Mouse (Mus musculus) limb, embryonic 11.5 days (tissue): ENCODE measurements around the gene Ppm1m. TPM values are rescaled to one million over a fixed set of nuclear protein-coding genes. Genes with fewer than 3 reads are reported as not detected.

ENCODE experiments used
- ATAC-seq: fragments of 200-750 bp; cut with Nextera tagmentation; 2 replicates; pipeline ENCODE4 v1.8.0; 2017; ENCODE audit warnings: low read depth; ENCODE audit not compliant: insufficient number of reproducible peaks, low FRiP score, low TSS enrichment
- DNase-seq: peaks from one replicate; pipeline ENCODE4 v3.0.0-alpha.2; 2015; ENCODE audit warnings: low spot score
- H3K27ac ChIP-seq: fragments of 300-500 bp; sonication (generic); replicated peaks from 2 replicates; pipeline ENCODE4 v1.5.1; 2014; ENCODE audit warnings: low read depth, mild to moderate bottlenecking, low read length
- H3K27me3 ChIP-seq: fragments of 300-500 bp; sonication (generic); 2 replicates; pipeline ENCODE4 v1.6.1; 2014; ENCODE audit warnings: mild to moderate bottlenecking, low read length, mixed read lengths; ENCODE audit not compliant: control insufficient read depth, insufficient read depth
- H3K36me3 ChIP-seq: fragments of 300-500 bp; sonication (generic); 2 replicates; pipeline ENCODE4 v1.6.1; 2014; ENCODE audit warnings: mild to moderate bottlenecking, low read length, moderate library complexity, mixed read lengths; ENCODE audit not compliant: control insufficient read depth, insufficient read depth
- H3K4me1 ChIP-seq: fragments of 300-500 bp; sonication (generic); 2 replicates; pipeline ENCODE4 v1.6.1; 2014; ENCODE audit warnings: low read length, mixed read lengths; ENCODE audit not compliant: control insufficient read depth, insufficient read depth
- H3K4me2 ChIP-seq: fragments of 300-500 bp; sonication (generic); 2 replicates; pipeline ENCODE4 v1.6.1; 2014; ENCODE audit warnings: low read depth, mild to moderate bottlenecking, moderate library complexity; ENCODE audit not compliant: severe bottlenecking
- H3K4me3 ChIP-seq: fragments of 300-500 bp; sonication (generic); 2 replicates; pipeline ENCODE4 v1.5.1; 2014; ENCODE audit warnings: low read depth, low read length
- H3K9ac ChIP-seq: fragments of 300-500 bp; sonication (generic); 2 replicates; pipeline ENCODE4 v1.6.1; 2014; ENCODE audit warnings: mild to moderate bottlenecking, low read length
- H3K9me3 ChIP-seq: fragments of 300-500 bp; sonication (generic); 2 replicates; pipeline ENCODE4 v1.6.1; 2016; ENCODE audit warnings: low read length; ENCODE audit not compliant: control insufficient read depth
- WGBS: fragments of 180-500 bp; shearing (Covaris S2); extraction: QIAGEN DNeasy Blood & Tissue Kit; methylation state at CpG from one replicate; pipeline ENCODE4 v1.1.7; 2014; 5-methylcytosine and 5-hydroxymethylcytosine counted together
- polyA plus RNA-seq: library from polyadenylated mRNA; unstranded; fragments of >200 nt; fragmentation: Nextera tagmentation; extraction: Ambion mirVana; gene quantifications from 2 replicates; pipeline ENCODE4 v1.2.1, GENCODE M21; 2014

Gene Ppm1m
- polyA plus RNA-seq, 1 experiment from 2014 or later: 42.2 TPM

GRCm38 (mm10) chr9:106235194-106235830 is 35.8 kb upstream of the Ppm1m start:
- no peak overlapping the region for H3K9ac ChIP-seq

GRCm38 (mm10) chr9:106233953-106234352 is 34.4 kb upstream of the Ppm1m start:
- WGBS: 78% methylated on average over 6 of the region's 6 CpGs
- Histone ChIP-seq H3K4me1 (no peaks in the 10 kb centered on the region), H3K9ac (no peak overlapping the region), H3K36me3 (peaks cover 18% of the 10 kb centered on the region), H3K27me3 (no peaks in the 10 kb centered on the region), H3K27ac (no peak overlapping the region), H3K4me3 (no peak overlapping the region), H3K4me2 (no peak overlapping the region), H3K9me3 (no peaks in the 10 kb centered on the region)
- DNase-seq (no peak), ATAC-seq (no peak)

More at GRCm38 (mm10) chr9:106235194-106235830, 35.8 kb upstream of the Ppm1m start:
- Histone ChIP-seq H3K4me3 (no peak overlapping the region), H3K27me3 (no peaks in the 10 kb centered on the region), H3K27ac (no peak overlapping the region), H3K4me2 (no peak overlapping the region), H3K36me3 (peaks cover 21% of the 10 kb centered on the region), H3K4me1 (no peaks in the 10 kb centered on the region), H3K9me3 (no peaks in the 10 kb centered on the region)
- DNase-seq (no peak), ATAC-seq (no peak)
- 89% methylated on average over 23 of the region's 23 CpGs for WGBS

- Histone ChIP-seq H3K36me3 (peaks cover 10% of the 10 kb centered on the region), H3K9ac (no peak overlapping the region), H3K4me2 (no peak overlapping the region), H3K4me1 (no peaks in the 10 kb centered on the region), H3K9me3 (no peaks in the 10 kb centered on the region), H3K27me3 (no peaks in the 10 kb centered on the region), H3K27ac (no peak overlapping the region), H3K4me3 (no peak overlapping the region)
- no peak for DNase-seq
- peak; percentile 20; the same call in 1 of the 2 replicates for ATAC-seq
- WGBS: 94% methylated on average over 3 of the region's 3 CpGs
Observed at GRCm38 (mm10) chr9:106232956-106233355, 33.4 kb upstream of the Ppm1m start.

GRCm38 (mm10) chr9:106231816-106232215 is 32.3 kb upstream of the Ppm1m start:
- Histone ChIP-seq H3K4me1 (no peaks in the 10 kb centered on the region), H3K9ac (no peak overlapping the region), H3K9me3 (no peaks in the 10 kb centered on the region), H3K27me3 (no peaks in the 10 kb centered on the region), H3K4me2 (no peak overlapping the region), H3K27ac (no peak overlapping the region), H3K4me3 (no peak overlapping the region), H3K36me3 (peaks cover 10% of the 10 kb centered on the region)
- DNase-seq: no peak
- 82% methylated on average over 4 of the region's 4 CpGs for WGBS
- ATAC-seq: no peak

- H3K36me3 ChIP-seq: peaks cover 9% of the 10 kb centered on the region
- WGBS: 78% methylated on average over 7 of the region's 7 CpGs
- H3K27me3 ChIP-seq: no peaks in the 10 kb centered on the region
- DNase-seq (no peak), ATAC-seq (no peak)
- H3K4me1 ChIP-seq: no peaks in the 10 kb centered on the region
- no peaks in the 10 kb centered on the region for H3K9me3 ChIP-seq
- H3K9ac ChIP-seq: no peak overlapping the region
- H3K4me3 ChIP-seq: no peak overlapping the region
- no peak overlapping the region for H3K27ac ChIP-seq
- no peak overlapping the region for H3K4me2 ChIP-seq
Observed at GRCm38 (mm10) chr9:106231220-106231619, 31.7 kb upstream of the Ppm1m start.

GRCm38 (mm10) chr9:106230734-106231106 is 31.2 kb upstream of the Ppm1m start:
- Histone ChIP-seq H3K4me2 (no peak overlapping the region), H3K9ac (no peak overlapping the region), H3K27ac (no peak overlapping the region), H3K27me3 (0 out of 2 replicates have a peak, but pooled peaks cover 3% of the 10 kb centered on the region), H3K4me1 (no peaks in the 10 kb centered on the region), H3K9me3 (no peaks in the 10 kb centered on the region), H3K36me3 (peaks cover 8% of the 10 kb centered on the region), H3K4me3 (no peak overlapping the region)
- DNase-seq (no peak), ATAC-seq (no peak)
- WGBS: 58% methylated on average over 3 of the region's 3 CpGs

- H3K27ac ChIP-seq: no peak overlapping the region
- H3K27me3 ChIP-seq: 0 out of 2 replicates have a peak, but pooled peaks cover 5% of the 10 kb centered on the region
- ATAC-seq (no peak), DNase-seq (no peak)
- peaks cover 7% of the 10 kb centered on the region for H3K36me3 ChIP-seq
- H3K4me3 ChIP-seq: no peak overlapping the region
- no peaks in the 10 kb centered on the region for H3K4me1 ChIP-seq
- WGBS: 80% methylated on average over 8 of the region's 9 CpGs
- H3K9me3 ChIP-seq: no peaks in the 10 kb centered on the region
- H3K9ac ChIP-seq: no peak overlapping the region
- no peak overlapping the region for H3K4me2 ChIP-seq
Observed at GRCm38 (mm10) chr9:106230051-106230733, 30.6 kb upstream of the Ppm1m start.

GRCm38 (mm10) chr9:106227790-106228429 is 28.4 kb upstream of the Ppm1m start:
- WGBS: 79% methylated on average over 8 of the region's 8 CpGs
- ATAC-seq (no peak), DNase-seq (no peak)
- Histone ChIP-seq H3K4me3 (no peak overlapping the region), H3K36me3 (no peaks in the 10 kb centered on the region), H3K4me2 (no peak overlapping the region), H3K27me3 (0 out of 2 replicates have a peak, but pooled peaks cover 5% of the 10 kb centered on the region), H3K27ac (no peak overlapping the region), H3K4me1 (no peaks in the 10 kb centered on the region), H3K9ac (no peak overlapping the region), H3K9me3 (no peaks in the 10 kb centered on the region)
